Mouse (Mus musculus): Measurements from ENCODE around the gene Mymx.

Gene Mymx

GRCm38 (mm10) chr17:45569999-45570398 lies 31.9 kb downstream of the Mymx start:
- no peak for DNase-seq (ENCODE audit: low spot score)

GRCm38 (mm10) chr17:45568990-45569389 lies 32.9 kb downstream of the Mymx start:
- DNase-seq (ENCODE audit: low spot score): no peak

- DNase-seq (ENCODE audit: low spot score): no peak
Measured at GRCm38 (mm10) chr17:45567162-45567601, 34.7 kb downstream of the Mymx start.

GRCm38 (mm10) chr17:45566360-45567161 lies 35.3 kb downstream of the Mymx start:
- no peak for DNase-seq (ENCODE audit: low spot score)

- DNase-seq (ENCODE audit: low spot score): no peak
Measured at GRCm38 (mm10) chr17:45566031-45566359, 35.9 kb downstream of the Mymx start.

GRCm38 (mm10) chr17:45565103-45565502 lies 36.8 kb downstream of the Mymx start:
- no peak for DNase-seq (ENCODE audit: low spot score)

GRCm38 (mm10) chr17:45564531-45565084 lies 37.3 kb downstream of the Mymx start:
- no peak for DNase-seq (ENCODE audit: low spot score)

- DNase-seq (ENCODE audit: low spot score): peak; percentile 94
Measured at GRCm38 (mm10) chr17:45563655-45564530, 38.0 kb downstream of the Mymx start, which contains the start of gene Slc35b2. Slc35b2 (plus strand) TSS chr17:45563874.

- DNase-seq (ENCODE audit: low spot score): no peak
Measured at GRCm38 (mm10) chr17:45563216-45563615, 38.7 kb downstream of the Mymx start.

GRCm38 (mm10) chr17:45559732-45560525 lies 42.0 kb downstream of the Mymx start:
- DNase-seq (ENCODE audit: low spot score): no peak

GRCm38 (mm10) chr17:45557998-45558862 lies 43.7 kb downstream of the Mymx start:
- no peak for DNase-seq (ENCODE audit: low spot score)

GRCm38 (mm10) chr17:45557246-45557824 lies 44.6 kb downstream of the Mymx start:
- no peak for DNase-seq (ENCODE audit: low spot score)

- no peak for DNase-seq (ENCODE audit: low spot score)
Measured at GRCm38 (mm10) chr17:45556514-45557245, 45.2 kb downstream of the Mymx start.

- DNase-seq (ENCODE audit: low spot score): no peak
Measured at GRCm38 (mm10) chr17:45556107-45556489, 45.8 kb downstream of the Mymx start.

- DNase-seq (ENCODE audit: low spot score): peak; percentile 96
Measured at GRCm38 (mm10) chr17:45555452-45556106, 46.3 kb downstream of the Mymx start, which contains the start of gene Nfkbie. Nfkbie (plus strand) TSS chr17:45555703.

- DNase-seq (ENCODE audit: low spot score): no peak
Measured at GRCm38 (mm10) chr17:45554420-45554819, 47.5 kb downstream of the Mymx start.

GRCm38 (mm10) chr17:45553065-45553464 lies 48.8 kb downstream of the Mymx start:
- no peak for DNase-seq (ENCODE audit: low spot score)

GRCm38 (mm10) chr17:45551816-45552451 lies 50.0 kb downstream of the Mymx start:
- peak; percentile 77 for DNase-seq (ENCODE audit: low spot score)
